Mouse (Mus musculus) liver, embryonic 16.5 days (tissue): ENCODE data around the gene Mmp28. TPM values are rescaled to one million over a fixed set of nuclear protein-coding genes. Genes with fewer than 3 reads are reported as not detected.

Source experiments
- ATAC-seq: fragments of 200-750 bp; cut with Nextera tagmentation; 2 replicates; pipeline ENCODE4 v1.8.0; 2017; ENCODE audit warnings: low read depth, mild to moderate bottlenecking, moderate number of reproducible peaks, moderate library complexity
- H3K27ac ChIP-seq: fragments of 300-500 bp; sonication (generic); 2 replicates; pipeline ENCODE4 v1.5.1; 2014; ENCODE audit warnings: mild to moderate bottlenecking, low read length
- H3K27me3 ChIP-seq: fragments of 300-500 bp; sonication (generic); 2 replicates; pipeline ENCODE4 v1.6.1; 2014; ENCODE audit warnings: low read depth, low read length, mixed read lengths; ENCODE audit not compliant: control insufficient read depth, insufficient read depth
- H3K36me3 ChIP-seq: fragments of 300-500 bp; sonication (generic); 2 replicates; pipeline ENCODE4 v1.6.1; 2014; ENCODE audit warnings: mild to moderate bottlenecking; ENCODE audit not compliant: control insufficient read depth, insufficient read depth
- H3K4me1 ChIP-seq: fragments of 300-500 bp; sonication (generic); 2 replicates; pipeline ENCODE4 v1.6.1; 2014; ENCODE audit warnings: low read depth, low read length, mixed read lengths; ENCODE audit not compliant: control insufficient read depth
- H3K4me2 ChIP-seq: fragments of 300-500 bp; sonication (generic); 2 replicates; pipeline ENCODE4 v1.6.1; 2014; ENCODE audit warnings: low read depth, low read length, mixed read lengths
- H3K4me3 ChIP-seq: fragments of 300-500 bp; sonication (generic); 2 replicates; pipeline ENCODE4 v1.5.1; 2014; ENCODE audit warnings: low read depth, mild to moderate bottlenecking, low read length
- H3K9ac ChIP-seq: fragments of 300-500 bp; sonication (generic); 2 replicates; pipeline ENCODE4 v1.6.1; 2014; ENCODE audit warnings: low read depth, low read length
- H3K9me3 ChIP-seq: fragments of 300-500 bp; sonication (generic); replicated peaks from 2 replicates; pipeline ENCODE4 v1.6.1; 2016; ENCODE audit warnings: low read length; ENCODE audit not compliant: control insufficient read depth
- WGBS: fragments of 180-500 bp; shearing (Covaris S2); extraction: QIAGEN DNeasy Blood & Tissue Kit; methylation state at CpG from one replicate; pipeline ENCODE4 v1.1.7; 2014; ENCODE audit not compliant: insufficient replicate concordance; 5-methylcytosine and 5-hydroxymethylcytosine counted together
- polyA plus RNA-seq: library from polyadenylated mRNA; unstranded; fragments of >200 nt; fragmentation: Nextera tagmentation; extraction: Ambion mirVana; gene quantifications from 2 replicates; pipeline ENCODE4 v1.2.1, GENCODE M21; 2015

The Mmp28 gene
- polyA plus RNA-seq, 1 experiment from 2014 or later: 0.42 TPM

GRCm38 (mm10) chr11:83450550-83450949 is 12.3 kb downstream of the Mmp28 start:
- Histone ChIP-seq H3K4me3 (no peak overlapping the region), H3K4me1 (peaks cover 11% of the 10 kb centered on the region), H3K36me3 (no peaks in the 10 kb centered on the region), H3K9me3 (no peaks in the 10 kb centered on the region), H3K4me2 (no peak overlapping the region), H3K27ac (no peak overlapping the region), H3K9ac (no peak overlapping the region), H3K27me3 (peaks cover 5% of the 10 kb centered on the region)
- WGBS: 35% methylated on average over 1 of the region's 1 CpGs
- no peak for ATAC-seq

DNA sequence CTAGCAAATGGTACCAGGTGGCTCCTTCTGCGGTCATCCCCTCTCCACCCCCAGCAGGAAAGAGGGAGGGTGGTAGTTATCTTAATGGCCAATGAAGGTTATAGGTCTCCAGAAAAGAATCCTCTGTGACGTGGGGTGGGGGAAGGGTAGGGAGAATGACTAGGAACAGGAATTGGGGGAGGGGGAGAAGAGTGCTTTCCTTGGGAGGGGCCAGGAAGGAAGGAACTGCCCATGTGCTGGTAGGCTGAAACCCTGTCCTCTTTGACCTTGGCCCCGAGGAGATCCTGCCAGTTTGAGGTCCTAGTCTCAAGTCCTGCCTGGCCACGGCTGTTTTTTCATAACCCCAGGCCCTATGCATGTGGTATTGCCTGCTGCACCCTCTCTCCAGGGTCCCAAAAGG is 13.6 kb downstream of the Mmp28 start:
- 33% methylated on average over 4 of the region's 4 CpGs for whole genome bisulfite sequencing
- H3K4me3 ChIP-seq: no peak overlapping the region
- H3K4me1 ChIP-seq: peaks cover 4% of the 10 kb centered on the region
- no peak overlapping the region for H3K4me2 ChIP-seq
- peaks cover 18% of the 10 kb centered on the region for H3K27me3 ChIP-seq
- no peak overlapping the region for H3K27ac ChIP-seq
- H3K9ac ChIP-seq: no peak overlapping the region
- no peaks in the 10 kb centered on the region for H3K36me3 ChIP-seq
- H3K9me3 ChIP-seq: no peaks in the 10 kb centered on the region
- ATAC-seq: no peak

- no peak overlapping the region for H3K27ac ChIP-seq
- H3K4me3 ChIP-seq: no peak overlapping the region
- H3K9me3 ChIP-seq: no peaks in the 10 kb centered on the region
- no peak overlapping the region for H3K4me2 ChIP-seq
- H3K27me3 ChIP-seq: peaks cover 22% of the 10 kb centered on the region
- no peak for ATAC-seq
- H3K4me1 ChIP-seq: peaks cover 5% of the 10 kb centered on the region; the same call in 1 of the 2 replicates
- no peak overlapping the region for H3K9ac ChIP-seq
- H3K36me3 ChIP-seq: no peaks in the 10 kb centered on the region
Observed at GRCm38 (mm10) chr11:83448927-83449236, 14.0 kb downstream of the Mmp28 start.

- H3K4me2 ChIP-seq: no peak overlapping the region
- H3K27me3 ChIP-seq: peaks cover 28% of the 10 kb centered on the region
- no peak for ATAC-seq
Observed at GRCm38 (mm10) chr11:83448021-83448926, 14.6 kb downstream of the Mmp28 start.

GRCm38 (mm10) chr11:83447612-83448011 is 15.3 kb downstream of the Mmp28 start:
- no peak overlapping the region for H3K27ac ChIP-seq
- no peak for ATAC-seq
- 65% methylated on average over 10 of the region's 10 CpGs for WGBS

More at GRCm38 (mm10) chr11:83448021-83448926, 14.6 kb downstream of the Mmp28 start:
- 34% methylated on average over 16 of the region's 16 CpGs for WGBS
- Histone ChIP-seq H3K9me3 (no peaks in the 10 kb centered on the region), H3K27ac (no peak overlapping the region), H3K9ac (no peak overlapping the region), H3K36me3 (no peaks in the 10 kb centered on the region), H3K4me3 (no peak overlapping the region), H3K4me1 (peaks cover 7% of the 10 kb centered on the region; the same call in 1 of the 2 replicates)

DNA sequence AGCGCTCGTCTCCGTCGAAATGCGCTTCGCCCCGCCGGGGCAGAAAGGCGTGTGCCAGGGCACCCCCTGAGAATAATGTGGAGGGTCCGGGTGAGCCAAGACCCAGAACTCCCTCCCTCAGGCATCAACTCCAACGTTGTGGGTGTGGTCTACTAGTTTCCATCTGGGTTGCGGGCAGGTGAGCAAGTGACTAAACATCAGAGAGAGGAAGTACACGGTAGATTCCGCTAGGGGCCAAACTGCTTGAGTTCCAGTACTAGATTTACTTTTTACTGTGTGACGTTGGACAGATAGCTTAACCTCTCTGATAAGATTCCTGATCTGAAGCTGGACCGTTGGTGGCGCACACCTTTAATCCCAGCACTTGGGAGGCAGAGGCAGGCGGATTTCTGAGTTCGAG is 17.9 kb downstream of the Mmp28 start:
- 18% methylated on average over 19 of the region's 19 CpGs for WGBS
- Histone ChIP-seq H3K4me2 (peak overlapping the region; percentile 39), H3K4me1 (peaks cover 16% of the 10 kb centered on the region), H3K9me3 (no peaks in the 10 kb centered on the region), H3K36me3 (no peaks in the 10 kb centered on the region), H3K27me3 (peaks cover 53% of the 10 kb centered on the region), H3K4me3 (peak overlapping the region; percentile 35), H3K27ac (no peak overlapping the region), H3K9ac (no peak overlapping the region)
- ATAC-seq: no peak

More at GRCm38 (mm10) chr11:83447612-83448011, 15.3 kb downstream of the Mmp28 start:
- Histone ChIP-seq H3K4me2 (no peak overlapping the region), H3K27me3 (peaks cover 35% of the 10 kb centered on the region), H3K4me3 (no peak overlapping the region), H3K9ac (no peak overlapping the region), H3K4me1 (peaks cover 7% of the 10 kb centered on the region; the same call in 1 of the 2 replicates), H3K36me3 (no peaks in the 10 kb centered on the region), H3K9me3 (no peaks in the 10 kb centered on the region)

- H3K4me2 ChIP-seq: no peak overlapping the region
- H3K9ac ChIP-seq: no peak overlapping the region
- no peaks in the 10 kb centered on the region for H3K36me3 ChIP-seq
- no peaks in the 10 kb centered on the region for H3K9me3 ChIP-seq
- peaks cover 53% of the 10 kb centered on the region for H3K27me3 ChIP-seq
- peaks cover 16% of the 10 kb centered on the region for H3K4me1 ChIP-seq
- 5% methylated on average over 7 of the region's 7 CpGs for WGBS
- H3K4me3 ChIP-seq: no peak overlapping the region
- ATAC-seq: no peak
- H3K27ac ChIP-seq: no peak overlapping the region
Observed at GRCm38 (mm10) chr11:83443824-83444223, 19.0 kb downstream of the Mmp28 start.

- Histone ChIP-seq H3K4me2 (peak overlapping the region; percentile 42), H3K27ac (no peak overlapping the region), H3K9me3 (no peaks in the 10 kb centered on the region), H3K4me3 (no peak overlapping the region), H3K9ac (no peak overlapping the region), H3K27me3 (peaks cover 53% of the 10 kb centered on the region), H3K36me3 (no peaks in the 10 kb centered on the region), H3K4me1 (peaks cover 16% of the 10 kb centered on the region)
- 8% methylated on average over 29 of the region's 29 CpGs for WGBS
- no peak for ATAC-seq
Observed at GRCm38 (mm10) chr11:83442596-83443267, 20.1 kb downstream of the Mmp28 start.

- Histone ChIP-seq H3K4me2 (peak overlapping the region; percentile 97), H3K27ac (no peak overlapping the region), H3K36me3 (no peaks in the 10 kb centered on the region), H3K4me3 (peak overlapping the region; percentile 75), H3K9me3 (no peaks in the 10 kb centered on the region), H3K4me1 (peaks cover 16% of the 10 kb centered on the region), H3K9ac (no peak overlapping the region), H3K27me3 (peaks cover 48% of the 10 kb centered on the region)
- ATAC-seq: no peak
- 47% methylated on average over 7 of the region's 7 CpGs for WGBS
Observed at GRCm38 (mm10) chr11:83441235-83441634, 21.6 kb downstream of the Mmp28 start.
